Mouse (Mus musculus) testis, adult 2 months (tissue): ENCODE measurements around the gene Mycn.

Experiments
- CTCF ChIP-seq: fragments of 200-500 bp; IDR thresholded peaks from 2 replicates; pipeline ENCODE4 v1.5.1; 2012; ENCODE audit warnings: low read depth, mild to moderate bottlenecking, inconsistent platforms, low read length, moderate library complexity; ENCODE audit not compliant: control insufficient read depth, insufficient read depth, insufficient replicate concordance
- POLR2A ChIP-seq: fragments of 200-500 bp; IDR thresholded peaks from 2 replicates; pipeline ENCODE4 v1.6.1; 2012; ENCODE audit warnings: low read depth, mild to moderate bottlenecking, inconsistent platforms, low read length, moderate library complexity; ENCODE audit not compliant: control insufficient read depth

GRCm38 (mm10) chr12:12906771-12907170 is 34.9 kb downstream of the Mycn start:
- TF ChIP-seq POLR2A, result no peak
- TF ChIP-seq CTCF, result no peak
